Mouse (Mus musculus) duodenum, adult 2 months (tissue): Measurements from ENCODE around the gene Cela2a. TPM values are rescaled to one million over a fixed set of nuclear protein-coding genes. Genes with fewer than 3 reads are reported as not detected.

Experiments used
- polyA plus RNA-seq: library from polyadenylated mRNA; depleted of rRNA; stranded (reverse); fragments of >200 nt; gene quantifications from 2 replicates; pipeline ENCODE4 v1.2.3, GENCODE M21; 2012; ENCODE audit warnings: low replicate concordance; rRNA removed

Cela2a gene
- 30.4 and 13,779 TPM in 2 replicates for polyA plus RNA-seq

GRCm38 (mm10) chr4:141826060-141826459, at the start of gene Cela2a:
Gene Cela2a (minus strand): TSS chr4:141826160.

GRCm38 (mm10) chr4:141874601-141875460, 48.9 kb upstream of the Cela2a start, which contains the start of gene Efhd2:
Gene Efhd2 (minus strand): TSS chr4:141874920.

GRCm38 (mm10) chr4:141845999-141846398, 20.0 kb upstream of the Cela2a start, which contains the start of gene Ctrc:
Gene Ctrc (minus strand): TSS chr4:141846359.

GRCm38 (mm10) chr4:141793282-141794151, 32.4 kb downstream of the Cela2a start, which contains the start of gene Casp9:
Gene Casp9 (plus strand): TSS chr4:141793612.

GRCm38 (mm10) chr4:141790524-141790990, 35.4 kb downstream of the Cela2a start, which contains the start of gene Dnajc16:
Gene Dnajc16 (minus strand): TSS chr4:141790931.

Other genes with a start within 250 kb of the Cela2a start
- 60.7 and 63.9 TPM in 2 replicates for gene Fblim1, start 220.1 kb downstream of the Cela2a start, polyA plus RNA-seq
- 71.4 and 121 TPM in 2 replicates for gene Tmem82, start 207.5 kb downstream of the Cela2a start, polyA plus RNA-seq
- 12.3 and 26.3 TPM in 2 replicates for gene Slc25a34, start 202.3 kb downstream of the Cela2a start, polyA plus RNA-seq
- 10.2 and 11.0 TPM in 2 replicates for gene Plekhm2, start 161.3 kb downstream of the Cela2a start, polyA plus RNA-seq
- gene Rsc1a1, start 140.6 kb downstream of the Cela2a start, polyA plus RNA-seq, result 9.7 and 29.7 TPM in 2 replicates
- gene Ddi2, start 102.7 kb downstream of the Cela2a start, polyA plus RNA-seq, result 15.8 and 22.6 TPM in 2 replicates
- gene Agmat, start 79.5 kb downstream of the Cela2a start, polyA plus RNA-seq, result 41.0 and 69.4 TPM in 2 replicates
- 4.8 and 5.4 TPM in 2 replicates for gene Dnajc16, start 35.2 kb downstream of the Cela2a start, polyA plus RNA-seq
- 10.8 and 11.4 TPM in 2 replicates for gene Casp9, start 32.5 kb downstream of the Cela2a start, polyA plus RNA-seq
- gene Ctrc, start 20.2 kb upstream of the Cela2a start, polyA plus RNA-seq, result 0.39 and 112 TPM in 2 replicates
- 181 and 429 TPM in 2 replicates for gene Efhd2, start 48.8 kb upstream of the Cela2a start, polyA plus RNA-seq
- 0.07 and 0.09 TPM in 2 replicates for gene Fhad1, start 188.9 kb upstream of the Cela2a start, polyA plus RNA-seq